Mouse (Mus musculus): Measurements from ENCODE around the gene Lrrc25. TPM values are rescaled to one million over a fixed set of nuclear protein-coding genes. Genes with fewer than 3 reads are reported as not detected.

Lrrc25 gene
- 3.7 and 5.1 TPM in 2 replicates for polyA plus RNA-seq (2012; rRNA removed)

GRCm38 (mm10) chr8:70615894-70616293, at the start of gene Lrrc25:
Gene Lrrc25 (plus strand): TSS chr8:70616155.

GRCm38 (mm10) chr8:70593961-70594609, 21.9 kb upstream of the Lrrc25 start, which contains the start of gene Isyna1:
Gene Isyna1 (plus strand): TSS chr8:70594373.

GRCm38 (mm10) chr8:70608749-70609367, 7.1 kb upstream of the Lrrc25 start, which contains the start of gene Ssbp4:
Gene Ssbp4 (minus strand): TSS chr8:70608872.

GRCm38 (mm10) chr8:70632346-70632892, 16.5 kb downstream of the Lrrc25 start, which contains the start of gene Gdf15:
Gene Gdf15 (minus strand): TSS chr8:70632456.

GRCm38 (mm10) chr8:70660273-70660725, 44.3 kb downstream of the Lrrc25 start, which contains the start of gene Pgpep1:
Gene Pgpep1 (minus strand): TSS chr8:70660388.

Other genes with a start within 250 kb of the Lrrc25 start
- 0.36 and 0.40 TPM in 2 replicates for gene Comp, start 242.6 kb upstream of the Lrrc25 start, polyA plus RNA-seq (2012; rRNA removed)
- gene Crtc1, start 176.6 kb upstream of the Lrrc25 start, polyA plus RNA-seq (2012; rRNA removed) = 3.4 and 4.1 TPM in 2 replicates
- 5.5 and 6.0 TPM in 2 replicates for gene Klhl26, start 139.2 kb upstream of the Lrrc25 start, polyA plus RNA-seq (2012; rRNA removed)
- gene Tmem59l, start 128.8 kb upstream of the Lrrc25 start, polyA plus RNA-seq (2012; rRNA removed) = 0.01 and 0.07 TPM in 2 replicates
- gene Crlf1, start 123.0 kb upstream of the Lrrc25 start, polyA plus RNA-seq (2012; rRNA removed) = 1.6 and 2.2 TPM in 2 replicates
- gene Rex1bd, start 109.4 kb upstream of the Lrrc25 start, polyA plus RNA-seq (2012; rRNA removed) = 51.3 and 56.0 TPM in 2 replicates
- 769 and 923 TPM in 2 replicates for gene Uba52, start 105.4 kb upstream of the Lrrc25 start, polyA plus RNA-seq (2012; rRNA removed)
- 133 and 144 TPM in 2 replicates for gene Fkbp8, start 88.4 kb upstream of the Lrrc25 start, polyA plus RNA-seq (2012; rRNA removed)
- 24.3 and 30.5 TPM in 2 replicates for gene Kxd1, start 88.2 kb upstream of the Lrrc25 start, polyA plus RNA-seq (2012; rRNA removed)
- 8.4 and 8.6 TPM in 2 replicates for gene Ell, start 76.7 kb upstream of the Lrrc25 start, polyA plus RNA-seq (2012; rRNA removed)
- 53.0 and 63.5 TPM in 2 replicates for gene Isyna1, start 21.8 kb upstream of the Lrrc25 start, polyA plus RNA-seq (2012; rRNA removed)
- 34.5 and 34.9 TPM in 2 replicates for gene Ssbp4, start 7.3 kb upstream of the Lrrc25 start, polyA plus RNA-seq (2012; rRNA removed)
- 5.7 and 5.9 TPM in 2 replicates for gene Gdf15, start 16.3 kb downstream of the Lrrc25 start, polyA plus RNA-seq (2012; rRNA removed)
- gene Pgpep1, start 44.2 kb downstream of the Lrrc25 start, polyA plus RNA-seq (2012; rRNA removed) = 7.8 and 8.5 TPM in 2 replicates
- gene Lsm4, start 57.1 kb downstream of the Lrrc25 start, polyA plus RNA-seq (2012; rRNA removed) = 130 and 135 TPM in 2 replicates
- 26.4 and 29.1 TPM in 2 replicates for gene Jund, start 82.8 kb downstream of the Lrrc25 start, polyA plus RNA-seq (2012; rRNA removed)
- not detected in 2 replicates for gene Iqcn, start 87.3 kb downstream of the Lrrc25 start, polyA plus RNA-seq (2012; rRNA removed)
- gene Gm3336, start 102.4 kb downstream of the Lrrc25 start, polyA plus RNA-seq (2012; rRNA removed) = 0.08 TPM in 1 of 2 replicates, not detected in the other
- 1.2 and 1.6 TPM in 2 replicates for gene Pde4c, start 107.6 kb downstream of the Lrrc25 start, polyA plus RNA-seq (2012; rRNA removed)
- gene Rab3a, start 138.5 kb downstream of the Lrrc25 start, polyA plus RNA-seq (2012; rRNA removed) = 2.3 and 2.5 TPM in 2 replicates
- gene Mpv17l2, start 144.8 kb downstream of the Lrrc25 start, polyA plus RNA-seq (2012; rRNA removed) = 21.1 and 28.0 TPM in 2 replicates
- 16.7 and 18.5 TPM in 2 replicates for gene Pik3r2, start 160.6 kb downstream of the Lrrc25 start, polyA plus RNA-seq (2012; rRNA removed)
- gene Mast3, start 188.9 kb downstream of the Lrrc25 start, polyA plus RNA-seq (2012; rRNA removed) = 9.1 and 12.1 TPM in 2 replicates
- gene Il12rb1, start 192.3 kb downstream of the Lrrc25 start, polyA plus RNA-seq (2012; rRNA removed) = 0.10 and 0.17 TPM in 2 replicates
- 32.1 and 35.4 TPM in 2 replicates for gene Arrdc2, start 223.6 kb downstream of the Lrrc25 start, polyA plus RNA-seq (2012; rRNA removed)
- 0.21 and 0.31 TPM in 2 replicates for gene Kcnn1, start 247.1 kb downstream of the Lrrc25 start, polyA plus RNA-seq (2012; rRNA removed)

Data from liver, embryonic 14 days (tissue).